14 mouse cellular contexts compared by ENCODE assay signal in genomic region chr17:71089781-71090480, GRCm38 (mm10).
DNase-seq lines count a peak whose midpoint lies in the region; ATAC-seq lines count a peak whose summit lies in the region.
"Had no signal": no experiment of that assay in that cellular context is flagged by ENCODE, and none has a peak within 500 bp of the region (broad histone marks: within the 10 kb centered on the region; RNA-seq: fewer than 3 reads in every experiment).

No protein-coding gene starts in this region.

- ATAC-seq in heart, embryonic 11.5 days (replicated peaks; ENCODE audit: insufficient number of reproducible peaks, low FRiP score, low TSS enrichment): no peak
- no peak for ATAC-seq in forebrain, embryonic 16.5 days
- ATAC-seq: activated CD4-positive, CD25-positive, alpha-beta regulatory T cell, adult 4 months had no signal

- H3K27ac ChIP-seq in heart, embryonic 11.5 days (ENCODE audit: low read depth, low read length): peak overlapping the region; percentile 17; the same call in 1 of the 2 replicates
- H3K27ac ChIP-seq in forebrain, embryonic 16.5 days (ENCODE audit: low read length): no peak overlapping the region
- H3K27ac ChIP-seq in limb, embryonic 10.5 days: no peak overlapping the region
- H3K27ac ChIP-seq: hindbrain, embryonic 14.5 days; macrophage had no signal

- no peak overlapping the region for H3K9ac ChIP-seq in heart, embryonic 11.5 days (ENCODE audit: low read depth, low read length)
- no peak overlapping the region for H3K9ac ChIP-seq in forebrain, embryonic 16.5 days (replicated peaks; ENCODE audit: low read depth, low read length)
- H3K9ac ChIP-seq: hindbrain, embryonic 14.5 days had no signal

- no peaks in the 10 kb centered on the region for H3K9me3 ChIP-seq in heart, embryonic 11.5 days (replicated peaks; ENCODE audit: control insufficient read depth, low read length)
- no peaks in the 10 kb centered on the region for H3K9me3 ChIP-seq in forebrain, embryonic 16.5 days (ENCODE audit: control insufficient read depth, low read length)
- H3K9me3 ChIP-seq in limb, embryonic 10.5 days (replicated peaks): no peaks in the 10 kb centered on the region

- intact Hi-C loops in heart, postnatal 10 days (cut with DNase I): loop anchor here (5.0 kb wide), 1 partner anchor 107 kb away; no protein-coding TSS in a partner anchor

- no peak overlapping the region for H3K4me3 ChIP-seq in heart, embryonic 11.5 days (ENCODE audit: low read depth, low read length)
- H3K4me3 ChIP-seq in forebrain, embryonic 16.5 days (replicated peaks; ENCODE audit: low read length): no peak overlapping the region
- no peak overlapping the region for H3K4me3 ChIP-seq in limb, embryonic 10.5 days
- H3K4me3 ChIP-seq: myocyte had no signal

- no peaks in the 10 kb centered on the region for H3K27me3 ChIP-seq in heart, embryonic 11.5 days (ENCODE audit: control insufficient read depth, insufficient read depth, low read length)
- no peaks in the 10 kb centered on the region for H3K27me3 ChIP-seq in forebrain, embryonic 16.5 days (replicated peaks; ENCODE audit: control insufficient read depth, insufficient read depth, low read length)
- no peaks in the 10 kb centered on the region for H3K27me3 ChIP-seq in limb, embryonic 10.5 days (ENCODE audit: low read depth, poor library complexity, severe bottlenecking)

- H3K36me3 ChIP-seq in heart, embryonic 11.5 days (ENCODE audit: control insufficient read depth, insufficient read depth, low read length): peaks cover 5% of the 10 kb centered on the region; the same call in 1 of the 2 replicates
- no peaks in the 10 kb centered on the region for H3K36me3 ChIP-seq in forebrain, embryonic 16.5 days (ENCODE audit: control insufficient read depth, insufficient read depth)
- no peaks in the 10 kb centered on the region for H3K36me3 ChIP-seq in limb, embryonic 10.5 days

- H3K4me1 ChIP-seq in heart, embryonic 11.5 days (ENCODE audit: control insufficient read depth, insufficient read depth, low read length): no peaks in the 10 kb centered on the region
- H3K4me1 ChIP-seq in forebrain, embryonic 16.5 days (replicated peaks; ENCODE audit: control insufficient read depth, insufficient read depth, low read length): no peaks in the 10 kb centered on the region
- H3K4me1 ChIP-seq in limb, embryonic 10.5 days: peaks cover 9% of the 10 kb centered on the region; the same call in 1 of the 2 replicates

- 86% methylated on average over 11 of the region's 11 CpGs for WGBS in heart, embryonic 11.5 days (ENCODE audit: insufficient replicate concordance)
- 85% methylated on average over 11 of the region's 11 CpGs for WGBS in forebrain, embryonic 16.5 days
- 91% methylated on average over 11 of the region's 11 CpGs for WGBS in limb, embryonic 10.5 days

- H3K4me2 ChIP-seq in heart, embryonic 11.5 days: no peak overlapping the region
- no peak overlapping the region for H3K4me2 ChIP-seq in forebrain, embryonic 16.5 days (ENCODE audit: low read length)
- H3K4me2 ChIP-seq: hindbrain, embryonic 14.5 days had no signal

- no peak for DNase-seq in heart, postnatal 10 days
- DNase-seq in B cell, adult 2 months: peak; percentile 32 to 34
- peak; percentile 86 to 90 for DNase-seq in kidney, postnatal 36 days
- peak; percentile 50 for DNase-seq in lung, postnatal 14 days
- no peak for DNase-seq in limb, embryonic 10.5 days (ENCODE audit: low spot score)
- no peak for DNase-seq in embryo, embryonic 9.5 days (ENCODE audit: extremely low spot score)
- DNase-seq: layer of hippocampus, adult 9-11 months; thymus, adult 18-20 months had no signal

Comparison
In these comparisons a context has a peak if more than half of its experiments do, and no peak if none do; other contexts are left out.
1. DNase-seq: peak in B cell, adult 2 months (2 of 2), kidney, postnatal 36 days (2 of 2) and lung, postnatal 14 days (single experiment); none in heart, postnatal 10 days (0 of 2), limb, embryonic 10.5 days (single experiment) and embryo, embryonic 9.5 days (single experiment).